Mouse (Mus musculus) kidney, adult 2 months (tissue): ENCODE measurements around the gene Foxd1. TPM values are rescaled to one million over a fixed set of nuclear protein-coding genes. Genes with fewer than 3 reads are reported as not detected.

Source experiments
- DNase-seq: peaks from one replicate; pipeline ENCODE4 v3.0.0; 2021
- H3K27ac ChIP-seq: fragments of 200-500 bp; 2 replicates; pipeline ENCODE4 v1.5.1; 2012; ENCODE audit warnings: low read depth, low read length, control low read depth, inconsistent platforms; ENCODE audit not compliant: insufficient read depth
- H3K27me3 ChIP-seq: fragments of 200-500 bp; replicated peaks from 2 replicates; pipeline ENCODE4 v1.6.1; 2012; ENCODE audit warnings: mild to moderate bottlenecking, moderate library complexity, low read length, inconsistent platforms; ENCODE audit not compliant: control insufficient read depth, insufficient read depth
- H3K36me3 ChIP-seq: fragments of 200-500 bp; 2 replicates; pipeline ENCODE4 v1.6.1; 2012; ENCODE audit warnings: mild to moderate bottlenecking, moderate library complexity, low read length, inconsistent platforms; ENCODE audit not compliant: control insufficient read depth, insufficient read depth
- H3K4me1 ChIP-seq: fragments of 200-500 bp; 2 replicates; pipeline ENCODE4 v1.6.1; 2011; ENCODE audit warnings: low read length; ENCODE audit not compliant: control insufficient read depth, insufficient read depth
- H3K4me3 ChIP-seq: fragments of 200-500 bp; 2 replicates; pipeline ENCODE4 v1.5.1; 2011; ENCODE audit warnings: mild to moderate bottlenecking, low read depth, low read length, control low read depth; ENCODE audit not compliant: insufficient read depth
- CTCF ChIP-seq: fragments of 200-500 bp; conservative IDR thresholded peaks from 2 replicates; pipeline ENCODE4 v1.5.1; 2011; ENCODE audit warnings: low read depth, mild to moderate bottlenecking, control low read depth, low read length, moderate library complexity, mixed read lengths; ENCODE audit not compliant: insufficient read depth, insufficient read length
- POLR2A ChIP-seq: fragments of 200-500 bp; IDR thresholded peaks from one replicate; pipeline ENCODE4 v1.6.1; 2011; ENCODE audit warnings: low read depth, low read length, control low read depth
- WGBS: fragments of 180-500 bp; shearing (Covaris S2); methylation state at CpG from one replicate; pipeline ENCODE4 v1.1.7; 2018; 5-methylcytosine and 5-hydroxymethylcytosine counted together
- polyA plus RNA-seq: library from polyadenylated mRNA; depleted of rRNA; stranded (reverse); fragments of >200 nt; gene quantifications from 2 replicates; pipeline ENCODE4 v1.2.3, GENCODE M21; 2012

Gene Foxd1
- polyA plus RNA-seq, 1 experiment: 0.91 TPM

GRCm38 (mm10) chr13:98313631-98314030 is 40.4 kb upstream of the Foxd1 start:
- 46% methylated on average over 7 of the region's 7 CpGs for WGBS
- peaks cover 22% of the 10 kb centered on the region for H3K36me3 ChIP-seq
- no peaks in the 10 kb centered on the region for H3K27me3 ChIP-seq
- no peak for DNase-seq
- TF ChIP-seq CTCF: no peak
- TF ChIP-seq POLR2A: no peak
- no peak overlapping the region for H3K4me3 ChIP-seq
- H3K4me1 ChIP-seq: peaks cover 4% of the 10 kb centered on the region; the same call in 1 of the 2 replicates
- no peak overlapping the region for H3K27ac ChIP-seq

DNA sequence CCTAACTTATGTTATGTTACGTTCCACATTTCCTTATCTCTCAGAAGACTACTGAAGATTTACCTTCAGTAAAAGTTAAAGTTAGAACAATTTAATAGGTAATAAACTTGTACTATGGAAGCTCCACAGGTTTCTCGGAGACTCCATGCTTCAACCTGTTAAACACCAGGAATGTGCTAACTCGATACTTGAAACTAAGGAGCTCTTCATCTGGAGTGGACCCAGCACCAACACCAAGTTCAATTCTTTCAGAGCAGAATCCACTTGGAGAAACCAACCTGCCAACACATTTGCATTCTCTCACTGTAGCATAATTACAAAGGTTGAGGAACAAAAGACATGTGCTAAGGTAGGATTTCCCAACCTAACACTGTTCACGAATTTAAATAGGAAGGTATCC is 38.9 kb upstream of the Foxd1 start:
- WGBS: 31% methylated on average over 4 of the region's 4 CpGs

DNA sequence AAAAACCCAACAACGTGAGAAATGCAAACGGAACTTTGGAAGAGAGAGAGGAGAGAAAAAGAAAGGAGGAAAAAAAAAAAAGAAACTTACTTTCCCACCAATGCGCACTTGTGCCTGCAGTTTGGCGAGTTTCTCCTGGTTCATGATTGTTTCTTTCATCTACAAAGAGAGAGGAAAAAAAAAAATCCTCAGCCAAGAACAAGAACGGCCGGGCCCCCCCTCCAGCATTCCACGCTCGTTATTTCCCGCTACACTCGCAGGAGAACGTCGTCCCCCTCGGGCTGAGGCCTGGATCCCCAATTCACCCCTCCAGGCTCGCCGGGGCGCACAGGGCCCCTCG is 37.9 kb upstream of the Foxd1 start:
- Histone ChIP-seq H3K36me3 (peaks cover 14% of the 10 kb centered on the region), H3K27ac (no peak overlapping the region; the same call in 1 of the 2 replicates), H3K4me3 (peak overlapping the region; percentile 99), H3K4me1 (peaks cover 4% of the 10 kb centered on the region; the same call in 1 of the 2 replicates), H3K27me3 (no peaks in the 10 kb centered on the region)
- DNase-seq: no peak
- WGBS: 2% methylated on average over 17 of the region's 17 CpGs
- TF ChIP-seq CTCF (no peak), POLR2A (no peak)

More for the DNA sequence above, 38.9 kb upstream of the Foxd1 start:
- DNase-seq: peak; percentile 39
- H3K4me1 ChIP-seq: peaks cover 4% of the 10 kb centered on the region; the same call in 1 of the 2 replicates
- H3K27me3 ChIP-seq: no peaks in the 10 kb centered on the region
- peaks cover 18% of the 10 kb centered on the region for H3K36me3 ChIP-seq
- TF ChIP-seq CTCF (no peak), POLR2A (no peak)
- no peak overlapping the region for H3K4me3 ChIP-seq
- H3K27ac ChIP-seq: no peak overlapping the region

DNA sequence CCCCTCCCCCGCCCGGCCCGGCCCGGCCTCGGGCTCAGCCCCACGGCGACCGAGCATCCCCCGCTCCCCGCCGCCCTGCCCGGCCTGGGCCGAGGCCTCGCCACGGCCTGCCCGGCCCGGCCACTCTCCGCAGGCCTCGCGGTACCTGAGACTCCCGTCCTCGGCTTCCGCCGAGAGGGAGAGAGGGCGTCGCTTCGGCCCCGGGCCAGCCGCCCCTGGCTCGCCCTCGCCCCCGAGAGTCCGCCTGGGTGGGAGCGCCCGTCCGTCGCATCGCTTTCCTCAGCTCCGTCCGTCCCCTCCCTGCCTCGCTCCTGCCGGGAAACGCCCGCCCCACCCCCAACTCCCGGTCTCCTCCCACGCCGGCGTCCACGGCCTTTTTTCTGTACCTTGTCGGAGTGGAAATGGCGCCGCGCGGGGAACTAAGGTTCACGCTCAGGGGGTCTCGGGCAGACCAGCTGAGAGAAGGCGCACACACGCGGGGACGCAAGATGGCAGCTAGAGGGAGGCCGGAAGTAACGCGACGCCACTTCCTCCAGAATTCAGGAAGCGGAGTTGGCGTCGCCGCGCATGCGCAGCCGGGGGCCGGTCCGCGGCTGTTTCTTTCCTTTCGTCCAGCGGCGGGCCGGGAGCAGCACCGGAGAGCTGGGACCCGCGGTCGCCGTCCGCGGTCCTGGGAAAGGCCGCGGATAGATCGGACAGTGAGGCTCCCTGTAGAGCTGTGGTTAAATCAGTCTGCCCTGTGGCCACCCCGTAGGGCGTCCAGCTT is 37.4 kb upstream of the Foxd1 start, which contains the start of gene Btf3:
Gene Btf3, minus strand, starts transcription at position 527 of the 766 bp plus-strand sequence.
- TF ChIP-seq POLR2A: peak; percentile 51
- TF ChIP-seq CTCF: no peak
- H3K27me3 ChIP-seq: no peaks in the 10 kb centered on the region
- peaks cover 9% of the 10 kb centered on the region for H3K36me3 ChIP-seq
- peaks cover 4% of the 10 kb centered on the region; the same call in 1 of the 2 replicates for H3K4me1 ChIP-seq
- peak; percentile 96 for DNase-seq
- under 1% methylated on average over 90 of the region's 90 CpGs for WGBS
- H3K4me3 ChIP-seq: peak within 1 kb of the TSS; percentile 99
- peak within 1 kb of the TSS; percentile 97 for H3K27ac ChIP-seq

DNA sequence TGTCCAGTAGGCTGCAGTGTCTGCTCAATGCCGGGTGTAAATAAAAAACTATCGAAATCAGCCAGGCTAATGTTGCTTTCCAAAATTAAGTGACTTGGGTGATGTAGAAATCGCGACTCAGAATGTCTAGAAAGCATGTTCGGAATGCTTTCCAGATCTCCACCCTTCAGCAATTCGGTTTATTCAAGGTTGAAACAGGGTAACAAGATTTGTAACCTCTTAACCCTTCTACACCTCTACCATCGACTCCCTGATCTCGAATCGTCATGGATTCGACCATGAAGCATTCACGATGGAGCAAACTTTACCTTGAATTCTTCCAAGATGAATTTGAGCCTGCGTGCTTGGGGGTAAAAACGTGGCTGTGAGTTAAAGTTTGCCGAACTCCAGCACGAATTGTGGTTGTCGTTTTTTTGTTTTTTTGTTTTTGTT is 36.8 kb upstream of the Foxd1 start:
- WGBS: 2% methylated on average over 16 of the region's 16 CpGs

DNA sequence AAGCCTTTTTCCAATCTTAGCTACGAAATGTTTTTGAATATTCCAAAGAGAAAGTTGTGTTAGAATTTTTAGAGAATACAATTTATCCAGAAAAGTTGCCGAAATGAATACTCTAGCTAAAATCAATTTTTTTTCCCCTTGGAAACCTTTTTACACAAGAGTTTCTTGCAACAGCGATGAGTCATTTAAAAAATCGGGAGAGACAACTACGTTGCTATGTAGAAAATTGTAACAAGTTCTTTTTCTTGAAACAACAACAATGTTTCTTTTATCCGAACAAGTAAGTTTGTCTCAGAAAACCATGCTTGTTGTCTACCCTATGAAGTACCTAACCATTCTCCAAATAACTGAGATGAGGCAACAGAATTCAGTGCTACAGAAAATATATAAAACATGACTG is 36.1 kb upstream of the Foxd1 start:
- Histone ChIP-seq H3K27ac (no peak overlapping the region), H3K36me3 (peaks cover 4% of the 10 kb centered on the region), H3K27me3 (no peaks in the 10 kb centered on the region), H3K4me3 (no peak overlapping the region), H3K4me1 (peaks cover 4% of the 10 kb centered on the region; the same call in 1 of the 2 replicates)
- 91% methylated on average over 6 of the region's 6 CpGs for WGBS
- DNase-seq: no peak
- no peak for TF ChIP-seq POLR2A
- no peak for TF ChIP-seq CTCF

More for the DNA sequence above, 36.8 kb upstream of the Foxd1 start:
- DNase-seq: no peak
- peaks cover 4% of the 10 kb centered on the region; the same call in 1 of the 2 replicates for H3K4me1 ChIP-seq
- H3K4me3 ChIP-seq: peak overlapping the region; percentile 99
- TF ChIP-seq CTCF: 0 out of 2 replicates have a peak, but pooled peaks have one; percentile 15
- no peak for TF ChIP-seq POLR2A
- peaks cover 8% of the 10 kb centered on the region for H3K36me3 ChIP-seq
- no peaks in the 10 kb centered on the region for H3K27me3 ChIP-seq
- peak overlapping the region; percentile 97 for H3K27ac ChIP-seq

DNA sequence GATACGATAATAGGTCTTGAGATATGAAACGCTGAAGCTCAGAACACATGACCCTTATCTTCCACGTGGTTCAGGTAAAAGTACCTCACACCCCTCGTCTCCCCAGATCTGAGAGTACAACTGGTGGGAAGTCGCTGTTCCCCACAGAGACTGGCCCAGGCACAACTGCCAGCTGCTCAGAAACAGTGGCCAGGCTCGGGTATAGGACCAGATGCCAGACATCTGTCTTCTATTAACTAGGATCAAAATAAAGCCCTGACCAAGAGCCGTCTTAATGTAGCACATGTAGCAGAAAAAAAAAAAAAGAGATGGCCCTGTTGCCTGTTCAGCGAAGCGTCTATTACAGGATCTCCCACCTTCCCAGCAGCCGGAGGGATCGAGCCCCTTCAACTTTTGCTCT is 29.0 kb upstream of the Foxd1 start:
- Histone ChIP-seq H3K27me3 (no peaks in the 10 kb centered on the region), H3K4me3 (no peak overlapping the region), H3K27ac (no peak overlapping the region), H3K4me1 (no peaks in the 10 kb centered on the region), H3K36me3 (no peaks in the 10 kb centered on the region)
- WGBS: 69% methylated on average over 11 of the region's 11 CpGs
- TF ChIP-seq POLR2A: no peak
- no peak for TF ChIP-seq CTCF
- DNase-seq: peak; percentile 17
